Mouse (Mus musculus) cerebellum, adult 11-12 months (tissue): ENCODE measurements around the gene D2hgdh.
A peak's percentile ranks its signal among the peaks of the same experiment; 100 is the strongest.

Source experiments
- DNase-seq: peaks from one replicate; pipeline ENCODE4 v3.0.0; 2022

D2hgdh gene

DNA sequence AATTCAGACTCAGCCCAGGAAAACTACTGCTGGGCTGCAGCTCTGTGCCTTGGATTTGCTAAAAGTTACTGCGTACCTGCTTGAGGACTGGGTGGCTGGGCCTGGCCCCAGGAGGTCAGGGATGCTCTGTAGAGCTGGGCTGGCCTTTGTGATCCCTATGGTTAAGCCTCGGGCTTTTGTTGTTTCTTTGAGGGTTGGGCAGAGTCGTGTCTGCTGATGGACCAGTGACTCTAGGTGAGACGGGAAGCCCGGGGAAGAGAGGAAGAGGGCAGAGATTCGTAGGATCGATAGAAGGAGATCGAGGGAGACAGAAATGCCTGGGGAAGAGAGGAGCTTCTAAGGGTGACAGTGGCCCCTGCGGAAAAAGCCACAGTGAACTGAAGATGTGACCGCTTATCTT is at the start of gene D2hgdh:
Gene D2hgdh, plus strand, starts transcription at position 301 of the 400 bp plus-strand sequence.
- DNase-seq = no peak

DNA sequence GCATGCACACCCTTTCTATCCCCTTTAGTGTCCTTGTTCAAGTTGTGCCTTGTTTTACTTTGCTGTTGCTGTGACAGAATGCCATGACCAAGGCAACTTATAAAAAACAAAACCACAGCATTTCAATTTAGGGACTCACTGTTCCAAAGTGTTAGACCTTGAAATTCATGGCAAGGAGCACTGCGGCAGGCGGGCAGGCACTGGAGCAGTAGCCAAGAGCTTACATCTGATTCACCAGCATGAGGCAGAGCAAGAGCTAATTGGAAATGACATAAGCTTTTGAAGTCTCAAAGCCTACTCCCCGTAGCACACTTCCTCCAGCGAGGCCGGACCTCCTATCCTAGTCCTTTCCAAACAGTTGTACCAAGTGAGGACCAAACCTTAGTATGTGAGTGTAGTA is 48.0 kb upstream of the D2hgdh start:
- DNase-seq = no peak

DNA sequence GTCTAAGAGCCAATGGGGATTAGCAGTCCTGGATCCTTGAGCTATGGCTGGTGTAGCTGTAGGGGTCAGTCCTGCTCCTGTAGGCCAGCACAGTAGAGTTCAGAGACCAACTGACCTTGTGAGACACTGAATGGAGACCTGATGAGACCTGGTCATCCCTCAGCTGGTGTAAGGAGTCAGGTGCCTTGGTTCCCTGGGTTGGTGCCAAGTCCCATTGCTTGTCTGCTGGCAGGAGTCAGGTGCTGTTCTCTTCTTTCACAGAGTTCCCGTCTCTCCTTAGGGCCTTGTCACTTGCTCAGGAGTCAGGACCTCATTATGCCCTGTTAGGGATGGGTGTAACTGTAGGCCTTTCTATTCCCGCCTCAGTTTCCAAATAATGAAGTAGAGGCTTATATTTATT is 37.8 kb upstream of the D2hgdh start:
- no peak for DNase-seq

DNA sequence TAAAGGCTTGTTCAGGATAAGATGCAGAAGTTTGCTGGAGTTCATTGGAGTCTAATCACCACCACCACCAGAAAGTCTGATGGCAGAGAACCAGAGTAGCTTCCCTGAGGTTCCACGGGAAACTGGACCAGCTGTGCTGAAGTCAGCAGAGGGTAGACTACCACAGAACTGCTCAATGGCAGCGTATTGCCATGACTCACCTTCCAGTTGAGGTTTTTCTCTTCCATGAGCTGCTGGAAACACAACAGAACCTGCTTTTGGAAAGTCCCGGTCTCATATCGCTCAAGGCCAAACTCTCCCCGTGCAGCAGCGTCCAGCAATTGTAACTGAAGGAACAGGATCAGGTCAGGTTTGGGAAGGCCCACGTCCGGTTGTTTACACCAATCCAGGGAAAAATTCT is 30.2 kb upstream of the D2hgdh start:
- no peak for DNase-seq

DNA sequence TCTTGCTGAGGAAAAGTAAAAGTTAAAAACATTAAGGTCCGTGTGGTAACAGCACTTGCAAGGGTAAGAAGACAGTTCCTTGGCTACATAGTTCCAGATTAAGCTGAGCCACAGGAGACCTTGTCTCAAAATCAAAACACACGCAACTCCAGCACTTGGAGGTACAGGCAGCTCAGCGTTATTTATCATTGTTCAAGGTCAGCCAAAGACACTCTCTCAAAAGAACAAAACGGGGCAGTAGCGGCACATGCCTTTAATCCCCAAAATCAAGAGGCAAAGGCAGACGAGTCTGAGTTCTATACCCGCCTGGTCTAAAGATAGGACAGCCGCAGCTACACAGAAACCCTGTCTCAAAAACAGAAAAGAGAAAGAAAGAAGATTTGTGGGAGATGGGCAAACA is 28.8 kb upstream of the D2hgdh start:
- DNase-seq = no peak

DNA sequence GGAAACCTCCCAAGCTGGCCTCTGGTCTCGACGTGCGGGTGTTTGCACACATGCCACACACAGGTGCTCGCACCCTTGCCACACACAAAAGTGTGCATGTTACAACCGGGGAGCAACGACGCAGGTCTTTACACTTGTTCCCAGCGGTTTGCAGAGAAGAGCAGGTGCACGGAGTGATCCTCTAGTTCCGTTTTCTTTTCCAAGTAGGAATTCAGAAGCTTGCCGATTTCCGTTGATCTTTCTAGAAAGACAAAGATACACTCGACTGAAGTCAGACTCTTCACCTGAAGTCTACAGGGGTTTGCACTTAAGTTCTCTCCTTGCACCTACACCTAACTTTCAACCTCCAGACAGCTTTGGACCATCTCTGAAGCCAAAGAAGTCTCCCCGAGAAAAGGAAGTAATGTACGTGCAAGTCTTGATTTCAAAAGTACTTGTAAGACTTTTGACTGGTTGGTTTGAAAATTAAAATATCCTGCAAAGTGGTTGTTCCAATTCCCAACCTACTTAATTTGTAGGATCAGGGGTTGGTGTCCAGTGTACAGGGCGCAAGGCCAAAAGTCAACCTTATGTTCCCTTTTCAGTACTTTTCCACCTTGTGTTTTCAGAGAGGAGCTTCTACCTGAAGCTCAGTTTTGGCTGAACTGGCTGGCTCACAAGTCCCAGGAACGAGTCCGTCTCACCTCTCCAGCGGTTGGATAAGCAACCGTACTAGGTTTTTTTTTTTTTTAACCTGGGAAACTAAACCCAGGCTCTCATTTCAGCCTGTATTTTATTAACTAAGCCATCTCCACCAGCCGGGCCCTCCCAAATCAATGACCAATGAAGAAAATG is 23.8 kb upstream of the D2hgdh start:
- DNase-seq = peak; percentile 53

DNA sequence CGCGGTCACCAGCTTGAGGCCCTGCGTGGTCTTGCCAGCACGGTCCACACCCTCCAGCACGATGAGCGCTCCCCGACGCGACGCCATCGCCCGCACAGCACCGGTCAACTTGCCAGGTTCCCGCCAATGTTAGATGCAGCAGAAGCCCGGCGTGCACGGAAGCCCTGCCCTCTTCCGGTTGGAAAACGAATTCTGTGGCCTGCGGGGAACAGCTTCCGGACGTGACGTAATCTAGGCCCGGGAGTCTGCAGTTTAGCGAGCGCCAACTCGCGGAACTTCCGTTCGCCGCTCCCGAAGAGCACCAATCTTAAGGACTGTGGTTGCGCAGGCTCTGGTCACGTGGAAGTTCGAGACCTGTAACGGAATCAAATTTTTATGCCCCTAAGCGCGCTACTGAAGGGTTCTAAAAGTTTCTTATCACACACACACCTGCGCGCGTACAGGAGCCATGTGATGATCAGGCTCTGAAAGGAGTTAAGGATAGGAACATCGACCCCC is 22.9 kb upstream of the D2hgdh start, which contains the start of gene Dtymk:
Gene Dtymk, minus strand, starts transcription at position 194 of the 498 bp plus-strand sequence.
- DNase-seq = peak; percentile 95

DNA sequence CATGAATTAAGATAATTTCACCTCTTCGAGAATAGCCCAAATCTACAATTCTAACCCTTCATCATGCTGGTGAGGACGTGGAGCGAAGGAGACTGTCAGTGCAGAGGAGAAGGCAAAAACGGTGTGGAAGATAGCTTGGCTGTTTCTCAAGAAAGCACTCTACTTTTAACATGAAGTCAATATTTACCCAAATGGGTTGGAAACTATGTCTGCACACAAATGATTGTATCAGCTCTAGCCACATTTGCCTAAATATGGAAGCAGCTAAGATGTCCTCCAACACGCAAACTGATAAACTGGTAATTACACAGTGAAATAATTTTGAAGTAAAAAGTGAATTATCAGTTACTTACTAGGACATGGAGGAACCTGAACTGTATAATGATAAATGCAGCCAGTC is 21.9 kb upstream of the D2hgdh start:
- peak; percentile 19 for DNase-seq

DNA sequence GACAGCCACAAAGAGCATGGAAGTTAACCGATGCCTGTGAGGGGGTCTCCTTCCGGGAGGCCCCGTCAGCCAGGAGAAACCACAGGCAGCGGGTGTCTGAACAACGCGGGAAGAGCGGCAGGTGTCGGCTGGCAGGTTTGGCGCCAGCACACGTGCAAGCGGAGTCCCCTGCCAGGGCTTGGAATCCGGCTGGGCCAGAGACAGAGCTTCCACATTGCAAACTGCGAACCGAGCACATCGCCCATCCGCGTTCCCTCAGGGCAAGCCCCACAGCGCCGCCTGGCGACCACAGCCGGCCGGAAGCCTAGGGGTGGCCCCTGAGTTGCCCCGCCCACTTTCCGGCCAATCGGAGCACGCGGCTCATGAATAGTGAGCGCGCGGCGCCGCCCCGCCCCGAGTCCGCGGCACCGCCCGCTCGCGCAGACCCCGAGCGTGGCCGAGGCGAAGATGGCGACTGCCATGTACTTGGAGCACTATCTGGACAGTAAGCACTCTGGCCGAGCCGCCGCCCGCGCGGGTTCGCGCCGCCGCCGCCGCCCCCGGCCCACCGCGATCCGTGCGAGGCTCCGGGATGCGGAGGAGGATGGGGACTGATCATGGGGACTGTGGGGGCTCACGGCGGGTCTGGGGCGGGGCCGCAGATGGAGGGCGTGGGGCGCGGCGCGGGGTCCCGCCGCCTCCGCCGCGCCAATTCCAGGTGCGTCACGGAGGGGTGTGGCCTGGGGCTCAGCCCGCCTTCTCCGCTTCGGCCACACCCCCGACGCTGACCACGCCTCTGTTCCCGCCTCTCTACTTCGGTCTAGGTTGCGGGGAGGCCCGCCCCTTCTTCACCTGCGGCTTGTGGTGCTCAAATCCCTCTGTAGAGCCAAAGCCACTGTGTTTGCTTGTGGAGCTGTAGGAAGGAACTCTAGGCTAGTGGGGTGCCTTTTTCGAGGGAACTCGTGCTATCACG is 20.9 kb upstream of the D2hgdh start, which contains the start of gene Ing5:
Gene Ing5, plus strand, starts transcription at position 410 of the 952 bp plus-strand sequence.
- DNase-seq = peak; percentile 99

DNA sequence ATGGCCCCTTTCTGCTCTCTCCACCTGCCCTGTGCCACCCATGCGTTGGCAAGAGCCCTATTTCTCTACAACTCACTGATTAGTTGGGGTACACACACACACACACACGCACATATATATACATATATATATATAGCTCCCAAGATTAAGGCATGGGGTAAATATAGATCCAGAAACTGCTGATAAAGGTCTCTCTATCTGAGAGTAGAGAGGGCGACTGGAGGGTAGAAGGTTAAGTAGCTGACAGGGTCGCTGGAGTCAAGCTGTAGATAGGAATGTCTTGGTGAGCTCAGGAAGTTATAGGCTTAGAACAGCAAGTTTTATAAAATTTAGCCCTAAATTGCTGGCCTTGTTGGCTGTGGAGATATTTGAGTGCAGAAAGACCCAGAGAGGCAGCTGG is 19.9 kb upstream of the D2hgdh start:
- DNase-seq = no peak

DNA sequence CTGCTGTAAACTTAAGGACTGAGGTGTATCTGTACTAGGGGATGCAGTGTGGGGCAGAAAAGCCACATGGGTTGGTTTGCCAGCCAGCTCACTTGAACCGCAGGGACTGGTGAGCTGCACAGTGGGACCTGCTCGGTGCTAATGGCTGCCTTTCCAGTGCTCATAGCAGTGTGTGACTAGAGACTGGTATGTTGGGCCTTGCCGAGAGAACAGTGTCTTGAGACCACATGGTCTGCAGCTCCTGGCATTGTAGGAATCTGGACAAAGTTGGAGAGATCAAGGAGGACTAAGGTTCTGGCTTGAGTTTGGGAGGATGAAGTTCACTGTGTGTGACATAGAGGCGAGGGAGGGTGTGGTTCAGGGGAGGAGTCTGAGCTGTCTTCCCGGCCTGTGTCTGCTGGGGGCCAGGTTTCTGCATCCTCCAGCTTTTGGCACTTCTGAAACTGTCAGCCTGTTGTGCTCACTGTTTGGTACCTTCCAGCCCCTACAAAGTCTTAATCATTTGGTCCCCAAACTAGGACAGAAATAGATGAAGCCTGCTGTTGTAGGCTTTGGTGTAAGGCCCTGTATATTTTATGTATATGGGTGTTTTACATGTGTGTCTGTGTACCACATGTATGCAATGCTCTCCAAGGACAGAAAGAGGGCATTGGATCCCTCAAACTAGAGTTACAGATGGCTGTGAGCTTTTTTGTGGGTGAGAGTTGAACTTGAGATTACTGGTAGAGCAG is 19.3 kb upstream of the D2hgdh start:
- peak; percentile 68 for DNase-seq

DNA sequence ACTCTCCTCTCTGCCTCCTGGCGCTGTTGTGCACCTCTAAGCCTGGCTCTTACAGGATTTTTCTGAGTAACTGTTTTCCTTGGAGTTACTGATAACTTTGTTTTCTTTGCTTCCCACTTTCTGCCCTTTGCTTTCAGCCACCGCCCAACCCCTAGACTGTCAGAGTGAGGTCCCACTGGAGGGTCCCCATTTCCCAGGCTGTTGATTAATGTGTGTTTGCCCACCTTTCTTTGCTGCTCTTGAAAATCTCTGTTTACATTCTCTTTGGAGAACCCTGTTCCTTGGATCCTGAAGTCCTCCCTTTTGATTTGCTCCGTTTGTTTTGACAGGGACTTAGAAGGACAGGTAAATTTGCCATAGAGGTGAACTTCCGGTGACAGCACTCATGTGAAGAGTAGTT is 15.8 kb upstream of the D2hgdh start:
- no peak for DNase-seq

DNA sequence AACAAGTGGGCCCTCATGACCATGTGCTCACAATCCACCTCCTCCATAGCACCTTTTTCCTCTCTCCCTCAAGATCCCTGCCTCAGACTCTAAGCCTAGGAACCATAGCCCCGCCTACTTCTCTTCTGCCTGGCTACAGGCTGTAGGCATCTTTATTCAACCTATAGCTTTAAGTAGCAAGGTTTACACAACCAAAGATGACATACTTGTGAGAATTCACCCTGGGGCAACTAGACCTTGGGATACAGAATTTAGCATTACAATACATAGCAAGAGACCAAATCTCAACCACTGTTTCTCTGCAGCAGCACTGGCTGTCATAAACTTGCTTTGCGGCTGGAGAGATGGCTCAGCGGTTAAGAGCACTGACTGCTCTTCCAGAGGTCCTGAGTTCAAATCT is 14.7 kb upstream of the D2hgdh start:
- peak; percentile 24 for DNase-seq

DNA sequence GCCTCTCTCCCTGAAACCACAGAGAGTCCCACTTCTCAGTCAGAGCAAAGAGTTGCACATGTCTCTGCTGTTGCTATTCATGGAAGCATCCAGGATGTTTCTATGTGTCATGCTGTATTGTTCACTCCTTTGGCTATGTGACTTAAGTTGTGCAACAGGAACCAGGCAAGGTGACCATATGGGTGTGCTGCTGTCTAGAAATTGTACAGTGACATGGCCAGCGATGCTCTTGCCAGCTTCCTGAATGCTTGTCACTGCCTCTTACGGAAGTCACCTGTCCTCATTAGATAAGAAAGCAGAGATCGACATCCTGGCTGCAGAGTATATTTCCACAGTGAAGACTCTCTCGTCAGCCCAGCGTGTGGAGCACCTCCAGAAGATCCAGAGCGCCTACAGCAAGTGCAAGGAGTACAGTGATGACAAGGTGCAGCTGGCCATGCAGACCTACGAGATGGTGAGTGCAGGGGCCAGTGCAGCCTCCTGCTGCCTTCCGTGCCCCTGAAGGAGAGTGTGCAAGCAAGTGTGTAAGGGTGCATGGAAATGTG is 13.1 kb upstream of the D2hgdh start:
- DNase-seq = peak; percentile 55

DNA sequence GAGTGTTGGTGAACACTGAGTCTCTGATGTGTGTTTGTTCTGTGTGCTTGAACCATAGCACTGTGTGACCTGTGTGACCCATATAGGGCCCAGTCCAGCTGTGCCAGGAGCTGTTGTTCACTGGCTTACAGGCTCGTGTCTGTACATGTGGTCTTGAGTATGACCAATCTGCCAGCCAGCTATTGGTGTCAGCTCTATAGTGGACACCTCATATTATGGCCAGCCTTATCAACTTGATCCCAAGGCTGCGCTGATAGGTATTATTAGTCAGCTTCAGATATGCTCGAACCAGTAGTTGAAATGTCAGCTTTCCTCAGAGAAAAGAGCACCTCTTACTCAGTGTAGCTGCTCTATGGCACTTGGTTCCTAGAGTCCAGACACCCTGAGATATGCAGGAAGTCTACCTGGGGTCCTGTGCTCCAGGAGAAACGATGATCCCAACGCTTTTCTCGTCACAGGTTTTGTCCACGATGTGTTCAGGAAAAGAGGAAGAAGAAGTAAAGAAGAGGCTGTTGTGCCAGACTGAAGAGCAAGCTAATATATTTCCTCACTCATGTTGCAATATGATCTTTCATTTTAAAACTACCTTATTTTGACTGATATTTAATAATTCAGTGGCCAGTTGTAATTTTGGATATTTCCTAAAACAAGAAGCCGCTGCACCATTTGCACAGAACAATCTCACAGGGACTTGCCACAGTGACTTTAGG is 6.7 kb upstream of the D2hgdh start:
- no peak for DNase-seq

DNA sequence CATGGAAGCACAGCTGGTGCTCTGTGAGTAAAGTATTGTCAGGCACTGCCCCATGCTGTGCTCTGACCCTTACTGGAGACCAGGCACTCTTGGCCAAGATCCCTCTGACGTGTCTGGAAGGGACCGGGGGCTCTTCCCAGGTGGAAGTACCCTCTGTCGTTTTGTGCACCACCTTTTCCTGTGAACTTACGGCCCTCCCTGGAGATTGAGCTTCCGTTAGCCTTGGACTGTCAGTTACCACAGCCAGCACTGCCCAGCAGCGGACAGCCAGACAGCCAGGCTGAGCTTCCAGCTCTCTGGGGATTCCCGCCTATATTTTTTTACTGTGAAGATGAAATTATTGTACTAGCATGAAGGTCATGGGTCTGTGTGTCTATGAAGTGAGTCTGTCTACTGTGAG is 6.0 kb upstream of the D2hgdh start:
- peak; percentile 27 for DNase-seq

DNA sequence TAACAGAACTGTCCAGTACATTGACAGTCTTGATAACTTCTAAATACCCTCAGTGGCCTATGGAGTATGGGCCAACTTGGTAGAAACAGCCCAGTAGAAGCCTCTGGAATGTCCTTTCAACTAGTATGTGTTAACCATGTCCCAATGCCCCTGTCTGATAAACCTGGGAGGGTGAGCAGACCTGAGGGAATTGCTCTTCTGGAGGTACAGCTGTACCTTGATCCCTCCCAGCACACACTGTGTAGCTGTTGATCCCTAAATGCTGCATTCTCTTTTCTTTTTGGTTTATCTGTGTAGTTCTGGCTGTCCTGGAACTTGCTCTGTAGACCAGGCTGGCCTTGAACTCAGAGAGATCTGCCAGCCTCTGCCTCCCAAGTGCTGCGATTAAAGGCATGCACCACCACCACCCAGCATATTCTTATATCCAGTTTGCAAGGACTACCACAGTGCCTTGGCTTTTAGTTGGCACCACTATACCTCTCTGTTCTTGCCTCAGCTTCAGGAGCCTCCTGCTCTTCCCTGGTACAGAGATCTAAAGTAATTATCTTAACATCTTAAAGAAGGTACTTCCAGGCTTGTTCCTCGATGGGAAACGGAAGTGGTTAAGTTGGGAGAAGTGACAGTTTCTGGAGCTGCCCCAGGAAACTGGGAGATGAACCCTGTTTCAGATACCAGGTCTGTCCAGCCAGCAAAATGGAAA is 763 bp upstream of the D2hgdh start:
- peak; percentile 43 for DNase-seq

DNA sequence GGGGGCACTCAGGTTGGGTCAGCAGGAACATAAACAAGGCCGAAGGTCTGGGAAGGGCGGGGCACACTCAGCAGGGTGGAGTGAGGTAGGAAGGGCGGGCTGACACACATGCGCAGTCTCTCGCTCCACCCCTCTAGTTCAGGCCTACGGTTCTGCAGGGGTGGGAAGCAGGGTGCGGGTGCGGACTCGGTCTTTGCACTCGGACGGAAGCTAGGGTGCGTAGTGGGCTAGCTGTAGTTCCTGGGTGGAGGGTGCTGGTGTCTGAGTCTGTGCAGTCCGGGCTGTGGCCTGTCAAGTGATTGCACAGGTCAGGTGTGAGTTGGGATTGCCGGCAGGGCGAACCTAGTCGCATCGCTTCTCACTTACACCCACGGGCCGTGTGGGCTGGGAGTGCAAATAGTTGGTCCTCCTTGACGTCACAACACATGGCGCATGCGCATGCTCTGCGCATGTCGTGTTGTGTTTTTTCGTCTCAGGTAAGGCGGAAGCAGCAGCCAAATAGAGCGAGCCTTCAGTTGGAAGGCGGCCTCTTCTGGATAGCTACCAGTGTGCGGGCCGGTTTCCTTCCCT is 481 bp downstream of the D2hgdh start:
- DNase-seq = peak; percentile 98

DNA sequence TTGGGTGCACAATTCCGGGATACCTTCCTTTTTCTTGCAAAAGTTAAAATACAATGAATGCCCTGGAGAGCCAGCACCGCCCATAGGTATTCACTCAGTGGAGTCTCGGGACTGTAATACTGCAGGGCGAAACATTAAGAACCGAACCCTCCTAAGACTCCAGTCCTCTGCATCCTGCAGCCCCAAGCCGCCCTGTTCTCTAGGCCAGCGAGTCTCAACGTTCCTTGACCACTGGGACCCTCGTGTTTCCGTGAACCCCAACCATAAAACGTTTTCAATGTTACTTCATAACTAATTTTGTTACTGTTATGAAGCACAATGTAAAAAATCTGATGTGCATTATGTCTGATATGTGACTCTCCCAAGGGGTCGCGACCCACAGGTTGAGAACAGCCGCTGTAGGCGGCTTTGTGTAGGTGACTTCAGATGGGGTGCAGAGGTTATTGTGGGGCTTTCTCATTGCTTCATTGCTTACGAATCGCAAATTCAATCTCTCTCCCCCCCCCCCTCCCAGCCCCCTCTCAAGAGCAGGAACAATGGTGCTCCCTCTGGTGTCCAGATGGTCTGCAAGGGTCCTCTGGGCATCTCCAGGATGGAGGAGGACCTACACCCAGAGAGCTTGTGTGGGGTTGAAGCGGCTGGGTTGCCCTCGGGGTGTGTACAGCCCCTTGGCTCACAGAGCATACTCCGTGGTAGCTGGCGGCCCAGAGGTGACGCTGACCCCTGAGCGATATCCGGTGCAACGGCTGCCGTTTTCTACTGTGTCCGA is 1.2 kb downstream of the D2hgdh start:
- DNase-seq = peak; percentile 76

DNA sequence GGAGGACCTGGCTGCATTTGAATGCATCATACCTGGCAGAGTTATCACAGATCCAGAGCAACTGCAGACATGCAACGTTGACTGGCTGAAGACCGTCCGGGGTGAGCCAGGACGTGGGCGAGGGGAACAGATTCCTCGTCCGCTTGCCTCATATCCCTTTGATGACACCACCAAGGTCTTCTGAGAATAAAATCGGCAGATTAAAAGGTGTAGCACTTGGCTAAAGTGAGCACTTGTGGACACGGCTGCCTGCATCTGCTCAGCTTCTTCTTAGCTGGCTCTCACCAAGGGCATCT is 1.8 kb downstream of the D2hgdh start:
- no peak for DNase-seq
